Mouse (Mus musculus): Measurements from ENCODE around the gene Ptgfrn. TPM values are rescaled to one million over a fixed set of nuclear protein-coding genes. Genes with fewer than 3 reads are reported as not detected.

Ptgfrn gene
- total and polyA plus RNA-seq, 3 experiments, result not detected

DNA sequence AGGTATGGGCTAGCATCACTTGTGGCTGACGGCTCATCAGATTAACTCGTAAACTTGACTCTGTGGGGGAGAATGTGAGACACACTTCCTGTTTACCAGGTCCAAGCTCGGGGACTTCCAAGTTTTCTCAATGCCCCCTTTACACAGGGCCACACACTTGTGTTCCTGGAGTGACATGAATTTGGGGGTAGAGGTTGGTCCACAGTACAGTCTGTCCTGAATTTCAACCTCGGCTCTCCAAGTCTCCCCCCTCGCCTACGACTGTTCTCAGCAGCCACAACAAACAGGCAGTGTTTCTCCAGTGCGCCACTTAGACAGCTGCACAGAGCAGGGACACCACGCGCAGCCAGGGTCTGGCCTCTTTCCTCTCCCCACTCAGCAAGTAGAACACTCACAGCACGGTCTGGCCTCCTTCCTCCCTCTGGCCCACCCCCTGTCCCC lies 97.9 kb downstream of the Ptgfrn start:
- Histone ChIP-seq H3K79me2 (replicated peaks; ENCODE audit: control insufficient read depth, extremely low read depth, insufficient read depth, poor library complexity, severe bottlenecking) (no peaks in the 10 kb centered on the region), H3K27me3 (replicated peaks) (no peaks in the 10 kb centered on the region), H3K4me3 (replicated peaks in 1 of 3; ENCODE audit: low read depth in 2 of 3, low read length in 2 of 3, poor library complexity in 1 of 3) (no peak overlapping the region), H3K9ac (ENCODE audit: insufficient read depth, low read depth) (no peak overlapping the region), H3K4me2 (ENCODE audit: insufficient read depth, low read depth, poor library complexity, severe bottlenecking) (no peak overlapping the region), H3K9me3 (replicated peaks; ENCODE audit: low read length) (no peaks in the 10 kb centered on the region), H3K36me3 (replicated peaks in 1 of 2; ENCODE audit: control insufficient read depth in 1 of 2, insufficient read depth in 1 of 2, low read length in 1 of 2) (no peaks in the 10 kb centered on the region), H3K27ac (ENCODE audit: insufficient read depth, low read depth) (no peak overlapping the region), H3K4me1 (ENCODE audit: control insufficient read depth in 1 of 2, insufficient read depth in 2 of 2) (peaks cover 10 to 30% of the 10 kb centered on the region in 2 experiments)
- dilution Hi-C loops (cut with MboI; ENCODE audit: extremely low pct_ligation_motif_present, extremely low pct_unique_long_range_greater_than_20kb, low sequenced_read_pairs), result no loop called here
- no peak for DNase-seq (ENCODE audit: extremely low read depth)
- no peak for TF ChIP-seq RAD21 (IDR thresholded peaks at IDR 0.05; ENCODE audit: low read depth, low read length)
- no peak for TF ChIP-seq MEF2A (IDR thresholded peaks at IDR 0.05; ENCODE audit: borderline replicate concordance, low read depth, low read length)
- no peak for TF ChIP-seq CHD2 (IDR thresholded peaks at IDR 0.05; ENCODE audit: low read length)
- TF ChIP-seq E2F4 (IDR thresholded peaks at IDR 0.05; ENCODE audit: insufficient replicate concordance, low read depth, low read length), result no peak
- no peak for TF ChIP-seq HCFC1 (IDR thresholded peaks at IDR 0.05; ENCODE audit: low read depth, low read length)
- TF ChIP-seq MAFK (IDR thresholded peaks at IDR 0.05; ENCODE audit: insufficient replicate concordance, low read length), result no peak
- no peak for TF ChIP-seq USF2 (conservative IDR thresholded peaks at IDR 0.05; ENCODE audit: low read depth, low read length)
- TF ChIP-seq NELFE (IDR thresholded peaks at IDR 0.05; ENCODE audit: low read depth, low read length), result no peak
- TF ChIP-seq RCOR1 (conservative IDR thresholded peaks at IDR 0.05; ENCODE audit: low read depth, low read length), result no peak
- no peak for TF ChIP-seq JUN (IDR thresholded peaks at IDR 0.05; ENCODE audit: insufficient read depth, low read depth, low read length)
- no peak for TF ChIP-seq POLR2A (IDR thresholded peaks at IDR 0.05; ENCODE audit: low read depth, low read length)
- TF ChIP-seq ZMIZ1 (IDR thresholded peaks at IDR 0.05; ENCODE audit: low read depth, low read length), result no peak
- TF ChIP-seq ELF1 (IDR thresholded peaks at IDR 0.05; ENCODE audit: low read depth, low read length), result no peak
- TF ChIP-seq ZKSCAN1 (IDR thresholded peaks at IDR 0.05; ENCODE audit: borderline replicate concordance, low read depth, low read length), result no peak
- in situ Hi-C loops (cut with MboI; ENCODE audit: low pct_ligation_motif_present, low pct_unique_long_range_greater_than_20kb, low sequenced_read_pairs), result no loop called here

- no peak overlapping the region for H3K27ac ChIP-seq (ENCODE audit: insufficient read depth, low read depth)
- dilution Hi-C loops (cut with MboI; ENCODE audit: extremely low pct_ligation_motif_present, extremely low pct_unique_long_range_greater_than_20kb, low sequenced_read_pairs), result no loop called here
These were observed 98.9 kb downstream of the Ptgfrn start for GRCm38 (mm10) chr3:101011203-101011600.

More at GRCm38 (mm10) chr3:101011203-101011600, 98.9 kb downstream of the Ptgfrn start:
- Histone ChIP-seq H3K4me3 (replicated peaks in 1 of 3; ENCODE audit: low read depth in 2 of 3, low read length in 2 of 3, poor library complexity in 1 of 3) (no peak overlapping the region), H3K9ac (ENCODE audit: insufficient read depth, low read depth) (no peak overlapping the region), H3K4me1 (ENCODE audit: control insufficient read depth in 1 of 2, insufficient read depth in 2 of 2) (peaks cover 10 to 36% of the 10 kb centered on the region in 2 experiments), H3K36me3 (replicated peaks in 1 of 2; ENCODE audit: control insufficient read depth in 1 of 2, insufficient read depth in 1 of 2, low read length in 1 of 2) (no peaks in the 10 kb centered on the region), H3K9me3 (replicated peaks; ENCODE audit: low read length) (no peaks in the 10 kb centered on the region), H3K79me2 (replicated peaks; ENCODE audit: control insufficient read depth, extremely low read depth, insufficient read depth, poor library complexity, severe bottlenecking) (no peaks in the 10 kb centered on the region), H3K4me2 (ENCODE audit: insufficient read depth, low read depth, poor library complexity, severe bottlenecking) (no peak overlapping the region), H3K27me3 (replicated peaks) (no peaks in the 10 kb centered on the region)
- in situ Hi-C loops (cut with MboI; ENCODE audit: low pct_ligation_motif_present, low pct_unique_long_range_greater_than_20kb, low sequenced_read_pairs), result no loop called here
- no peak for DNase-seq (ENCODE audit: extremely low read depth)
- TF ChIP-seq MAFK (IDR thresholded peaks at IDR 0.05; ENCODE audit: insufficient replicate concordance, low read length), result no peak
- no peak for TF ChIP-seq POLR2AphosphoS2 (IDR thresholded peaks at IDR 0.05; ENCODE audit: low read depth, low read length)
- TF ChIP-seq JUN (IDR thresholded peaks at IDR 0.05; ENCODE audit: insufficient read depth, low read depth, low read length), result no peak
